In genomic region chr8:86766548-86767211, GRCm38 (mm10) we compare ENCODE assay signal across 10 mouse cellular contexts. TPM values are rescaled to one million over a fixed set of nuclear protein-coding genes. Genes with fewer than 3 reads are reported as not detected.
DNase-seq lines count a peak whose midpoint lies in the region; ATAC-seq and TF ChIP-seq lines count a peak whose summit lies in the region.
"Had no signal": no experiment of that assay in that cellular context is flagged by ENCODE, and none has a peak within 500 bp of the region (broad histone marks: within the 10 kb centered on the region; RNA-seq: fewer than 3 reads in every experiment).

No protein-coding gene starts in this region.

- H3K27me3 ChIP-seq in kidney, embryonic 14.5 days (ENCODE audit: control insufficient read depth, insufficient read depth, low read length): no peaks in the 10 kb centered on the region
- no peaks in the 10 kb centered on the region for H3K27me3 ChIP-seq in ES-Bruce4 (ENCODE audit: control insufficient read depth, insufficient read depth, low read length, poor library complexity, severe bottlenecking)
- no peaks in the 10 kb centered on the region; the same call in 1 of the 2 replicates for H3K27me3 ChIP-seq in forebrain, embryonic 12.5 days
- H3K27me3 ChIP-seq: limb, embryonic 13.5 days had no signal

- no peak overlapping the region for H3K4me2 ChIP-seq in kidney, embryonic 14.5 days (replicated peaks; ENCODE audit: low read depth, low read length)
- H3K4me2 ChIP-seq in forebrain, embryonic 12.5 days: no peak overlapping the region
- H3K4me2 ChIP-seq: limb, embryonic 13.5 days had no signal

- no peak for TF ChIP-seq CTCF in ES-Bruce4 (IDR thresholded peaks at IDR 0.05; ENCODE audit: low read depth, low read length)
- no peak for TF ChIP-seq CTCF in brain, embryonic 14.5 days (IDR thresholded peaks at IDR 0.05; ENCODE audit: borderline replicate concordance, extremely low read depth, insufficient read depth, insufficient read length)

- no peaks in the 10 kb centered on the region for H3K9me3 ChIP-seq in kidney, embryonic 14.5 days (ENCODE audit: control insufficient read depth, low read length)
- no peaks in the 10 kb centered on the region for H3K9me3 ChIP-seq in ES-Bruce4 (replicated peaks; ENCODE audit: control insufficient read depth, insufficient read depth, low read length, poor library complexity, severe bottlenecking)
- no peaks in the 10 kb centered on the region for H3K9me3 ChIP-seq in forebrain, embryonic 12.5 days
- H3K9me3 ChIP-seq: limb, embryonic 13.5 days had no signal

- TF ChIP-seq POLR2A in ES-Bruce4 (IDR thresholded peaks at IDR 0.05; ENCODE audit: insufficient read depth, low read length): no peak
- no peak for TF ChIP-seq POLR2A in brain, embryonic 14.5 days (IDR thresholded peaks at IDR 0.05; ENCODE audit: borderline replicate concordance, extremely low read depth, insufficient read depth, insufficient read length, poor library complexity, severe bottlenecking)

- no peaks in the 10 kb centered on the region for H3K36me3 ChIP-seq in kidney, embryonic 14.5 days (ENCODE audit: control insufficient read depth, insufficient read depth, low read length)
- no peaks in the 10 kb centered on the region for H3K36me3 ChIP-seq in ES-Bruce4 (ENCODE audit: control insufficient read depth, insufficient read depth, low read length, poor library complexity, severe bottlenecking)
- no peaks in the 10 kb centered on the region for H3K36me3 ChIP-seq in forebrain, embryonic 12.5 days (replicated peaks)
- H3K36me3 ChIP-seq: limb, embryonic 13.5 days had no signal

- WGBS in kidney, embryonic 14.5 days: 85% methylated on average over 9 of the region's 9 CpGs
- WGBS in forebrain, embryonic 12.5 days: 89% methylated on average over 9 of the region's 9 CpGs

- TF ChIP-seq EP300 in ES-Bruce4 (IDR thresholded peaks at IDR 0.05; ENCODE audit: insufficient read depth, low read depth, low read length): 0 out of 2 replicates have a peak, but pooled peaks have one; percentile 45

- peak; percentile 67 for DNase-seq in kidney, adult 11 months
- peak; percentile 18 for DNase-seq in brain, embryonic 14.5 days (ENCODE audit: low read depth)
- peak; percentile 65 for DNase-seq in lung, postnatal 14 days
- no peak for DNase-seq in ovary, adult 18-20 months (ENCODE audit: low spot score)
- no peak for DNase-seq in spleen, adult 12 weeks (ENCODE audit: low spot score)
- DNase-seq: cerebellum, adult 2 months had no signal

- ATAC-seq in kidney, embryonic 14.5 days (ENCODE audit: low FRiP score, low TSS enrichment): no peak
- no peak for ATAC-seq in forebrain, embryonic 12.5 days (ENCODE audit: low FRiP score)

- H3K9ac ChIP-seq in kidney, embryonic 14.5 days (ENCODE audit: low read depth, low read length): no peak overlapping the region
- no peak overlapping the region for H3K9ac ChIP-seq in ES-Bruce4 (ENCODE audit: low read depth, poor library complexity, severe bottlenecking)
- H3K9ac ChIP-seq in forebrain, embryonic 12.5 days: no peak overlapping the region
- H3K9ac ChIP-seq: limb, embryonic 13.5 days had no signal

- no peak overlapping the region for H3K4me3 ChIP-seq in kidney, embryonic 14.5 days (ENCODE audit: low read length)
- H3K4me3 ChIP-seq in ES-Bruce4 (ENCODE audit: low read depth, low read length): no peak overlapping the region
- H3K4me3 ChIP-seq in forebrain, embryonic 12.5 days (replicated peaks): no peak overlapping the region
- H3K4me3 ChIP-seq: limb, embryonic 13.5 days had no signal

- no peaks in the 10 kb centered on the region for H3K4me1 ChIP-seq in kidney, embryonic 14.5 days (ENCODE audit: control insufficient read depth, insufficient read depth, low read length)
- peaks cover 3% of the 10 kb centered on the region for H3K4me1 ChIP-seq in ES-Bruce4 (ENCODE audit: control insufficient read depth, insufficient read depth, low read length)
- no peaks in the 10 kb centered on the region for H3K4me1 ChIP-seq in forebrain, embryonic 12.5 days

- no peak overlapping the region for H3K27ac ChIP-seq in kidney, embryonic 14.5 days (ENCODE audit: low read depth, low read length)
- H3K27ac ChIP-seq in ES-Bruce4 (ENCODE audit: insufficient read depth, low read length): no peak overlapping the region
- H3K27ac ChIP-seq in forebrain, embryonic 12.5 days: no peak overlapping the region
- H3K27ac ChIP-seq: limb, embryonic 13.5 days had no signal

RNA-seq across cellular contexts. Expression of gene Siah1a, which starts 20.9 kb away (rescaled TPM):
- 50.3 and 54.0 TPM in 2 replicates for polyA plus RNA-seq in kidney, embryonic 14.5 days (2014; fragmentation: Nextera tagmentation; extraction: Ambion mirVana)
- polyA plus RNA-seq in ES-Bruce4 (2011; ENCODE audit: insufficient read depth, insufficient read length, low read depth, missing spikeins): 19.1 and 20.9 TPM in 2 replicates
- polyA plus RNA-seq in brain, embryonic 14.5 days (2012; rRNA removed): 66.4 and 79.3 TPM in 2 replicates
- 92.0 and 95.3 TPM in 2 replicates for polyA plus RNA-seq in forebrain, embryonic 12.5 days (2016; fragmentation: Nextera tagmentation; extraction: Ambion mirVana)

RNA-seq across cellular contexts. Expression of gene Gm10638, which starts 21.2 kb away (rescaled TPM):
- 5.6 and 6.7 TPM in 2 replicates for polyA plus RNA-seq in kidney, embryonic 14.5 days (2014; fragmentation: Nextera tagmentation; extraction: Ambion mirVana)
- polyA plus RNA-seq in ES-Bruce4 (2011; ENCODE audit: insufficient read depth, insufficient read length, low read depth, missing spikeins): not detected in 2 replicates
- polyA plus RNA-seq in brain, embryonic 14.5 days (2012; rRNA removed): 1.7 and 2.5 TPM in 2 replicates
- polyA plus RNA-seq in forebrain, embryonic 12.5 days (2016; fragmentation: Nextera tagmentation; extraction: Ambion mirVana): 9.1 and 10.1 TPM in 2 replicates

Comparison
In these comparisons a context has a peak if more than half of its experiments do, and no peak if none do; other contexts are left out.
1. DNase-seq: peak in kidney, adult 11 months (single experiment), brain, embryonic 14.5 days (single experiment) and lung, postnatal 14 days (single experiment); none in ovary, adult 18-20 months (single experiment) and spleen, adult 12 weeks (single experiment).